Mouse (Mus musculus) liver, adult 2 months (tissue): ENCODE data around the gene Slc3a2. TPM values are rescaled to one million over a fixed set of nuclear protein-coding genes. Genes with fewer than 3 reads are reported as not detected.
"Not testable (repeated sequence)": the region's sequence is repeated elsewhere in the genome, so short reads cannot be mapped to it uniquely, and the experiment has no call there.

Source experiments
- DNase-seq: peaks from one replicate; pipeline ENCODE4 v3.0.0-alpha.2; 2011; ENCODE audit warnings: low read depth, low spot score; ENCODE audit errors: extremely low read depth
- H3K27ac ChIP-seq: fragments of 200-500 bp; replicated peaks from 2 replicates; pipeline ENCODE4 v1.5.1; 2012; ENCODE audit warnings: low read depth, mild to moderate bottlenecking, control low read depth, inconsistent platforms, low read length; ENCODE audit not compliant: insufficient read depth
- H3K27me3 ChIP-seq: fragments of 200-500 bp; 2 replicates; pipeline ENCODE4 v1.6.1; 2012; ENCODE audit warnings: mild to moderate bottlenecking, moderate library complexity, low read length, inconsistent platforms; ENCODE audit not compliant: control insufficient read depth, insufficient read depth
- H3K36me3 ChIP-seq: fragments of 200-500 bp; 2 replicates; pipeline ENCODE4 v1.6.1; 2012; ENCODE audit warnings: low read length, inconsistent platforms; ENCODE audit not compliant: control insufficient read depth, insufficient read depth
- H3K4me1 ChIP-seq: fragments of 200-500 bp; 2 replicates; pipeline ENCODE4 v1.6.1; 2011; ENCODE audit warnings: low read length; ENCODE audit not compliant: control insufficient read depth, insufficient read depth
- H3K4me3 ChIP-seq: fragments of 200-500 bp; 2 replicates; pipeline ENCODE4 v1.5.1; 2011; ENCODE audit warnings: low read depth, mild to moderate bottlenecking, control low read depth, low read length, moderate library complexity; ENCODE audit not compliant: insufficient read depth
- H3K79me2 ChIP-seq: fragments of 200-500 bp; 2 replicates; pipeline ENCODE4 v1.6.1; 2012; ENCODE audit warnings: inconsistent platforms, mild to moderate bottlenecking, low read length, moderate library complexity; ENCODE audit not compliant: control insufficient read depth, insufficient read depth
- H3K9ac ChIP-seq: fragments of 200-500 bp; 2 replicates; pipeline ENCODE4 v1.6.1; 2012; ENCODE audit warnings: low read depth, mild to moderate bottlenecking, control low read depth, inconsistent platforms, low read length
- CTCF ChIP-seq: fragments of 200-500 bp; IDR thresholded peaks from 2 replicates; pipeline ENCODE4 v1.5.1; 2011; ENCODE audit warnings: low read depth, low read length, control low read depth
- POLR2A ChIP-seq: fragments of 200-500 bp; IDR thresholded peaks from 2 replicates; pipeline ENCODE4 v1.6.1; 2011; ENCODE audit warnings: low read length, control low read depth; ENCODE audit not compliant: insufficient read depth; ENCODE audit errors: extremely low read depth
- WGBS: fragments of 180-500 bp; shearing (Covaris S2); methylation state at CpG from one replicate; pipeline ENCODE4 v1.1.7; 2018; 5-methylcytosine and 5-hydroxymethylcytosine counted together
- polyA plus RNA-seq: library from polyadenylated mRNA; depleted of rRNA; stranded (reverse); fragments of >200 nt; gene quantifications from 2 replicates; pipeline ENCODE4 v1.2.3, GENCODE M21; 2012
- total RNA-seq: library from RNA; depleted of rRNA; stranded (reverse); fragments of >200 nt; gene quantifications from 2 replicates; pipeline ENCODE4 v1.2.3, GENCODE M21; 2014

Gene Slc3a2
- total and polyA plus RNA-seq, 2 experiments = 30.2 to 71.6 TPM

GRCm38 (mm10) chr19:8735389-8736159 lies 12.4 kb upstream of the Slc3a2 start, which contains the start of gene Wdr74:
Wdr74 (plus strand) TSS chr19:8735827.
- WGBS = under 1% methylated on average over 32 of the region's 32 CpGs
- peak; percentile 67 for DNase-seq
- TF ChIP-seq POLR2A (peak; percentile 86), CTCF (no peak)
- Histone ChIP-seq H3K4me3 (peak within 1 kb of the TSS; percentile 85), H3K4me1 (peaks cover 3% of the 10 kb centered on the region; the same call in 1 of the 2 replicates), H3K27ac (peak within 1 kb of the TSS; percentile 29; the same call in 1 of the 2 replicates), H3K36me3 (peaks cover 12% of the 10 kb centered on the region), H3K27me3 (no peaks in the 10 kb centered on the region), H3K79me2 (no peaks in the 10 kb centered on the region; the same call in 1 of the 2 replicates), H3K9ac (peak within 1 kb of the TSS; percentile 82)

DNA sequence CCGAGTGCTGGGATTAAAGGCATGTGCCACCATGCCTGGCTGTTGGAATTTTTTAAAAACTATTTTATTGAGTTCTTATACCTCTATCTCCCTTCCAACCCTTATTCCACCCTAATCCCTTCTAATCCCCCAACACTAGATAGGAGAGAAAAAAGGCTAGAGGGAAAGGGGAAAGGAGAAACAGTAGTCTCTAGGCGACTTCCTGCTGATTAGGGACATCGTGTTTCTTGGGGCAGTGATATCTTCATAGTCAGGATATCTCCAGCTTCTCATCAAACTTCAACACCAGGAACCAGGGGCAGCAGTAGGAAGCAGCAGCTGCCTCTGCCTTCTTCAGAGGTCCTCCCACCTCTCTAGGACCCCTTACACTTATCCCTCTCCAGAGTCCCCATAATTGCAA lies 11.2 kb upstream of the Slc3a2 start:
- H3K4me1 ChIP-seq = peaks cover 1% of the 10 kb centered on the region; the same call in 1 of the 2 replicates
- DNase-seq = no peak
- TF ChIP-seq POLR2A (no peak), CTCF (no peak)
- H3K4me3 ChIP-seq = no peak overlapping the region
- no peak overlapping the region for H3K9ac ChIP-seq
- no peaks in the 10 kb centered on the region for H3K27me3 ChIP-seq
- WGBS = 73% methylated on average over 3 of the region's 3 CpGs
- no peaks in the 10 kb centered on the region; the same call in 1 of the 2 replicates for H3K79me2 ChIP-seq
- H3K27ac ChIP-seq = no peak overlapping the region
- peaks cover 7% of the 10 kb centered on the region; the same call in 1 of the 2 replicates for H3K36me3 ChIP-seq

DNA sequence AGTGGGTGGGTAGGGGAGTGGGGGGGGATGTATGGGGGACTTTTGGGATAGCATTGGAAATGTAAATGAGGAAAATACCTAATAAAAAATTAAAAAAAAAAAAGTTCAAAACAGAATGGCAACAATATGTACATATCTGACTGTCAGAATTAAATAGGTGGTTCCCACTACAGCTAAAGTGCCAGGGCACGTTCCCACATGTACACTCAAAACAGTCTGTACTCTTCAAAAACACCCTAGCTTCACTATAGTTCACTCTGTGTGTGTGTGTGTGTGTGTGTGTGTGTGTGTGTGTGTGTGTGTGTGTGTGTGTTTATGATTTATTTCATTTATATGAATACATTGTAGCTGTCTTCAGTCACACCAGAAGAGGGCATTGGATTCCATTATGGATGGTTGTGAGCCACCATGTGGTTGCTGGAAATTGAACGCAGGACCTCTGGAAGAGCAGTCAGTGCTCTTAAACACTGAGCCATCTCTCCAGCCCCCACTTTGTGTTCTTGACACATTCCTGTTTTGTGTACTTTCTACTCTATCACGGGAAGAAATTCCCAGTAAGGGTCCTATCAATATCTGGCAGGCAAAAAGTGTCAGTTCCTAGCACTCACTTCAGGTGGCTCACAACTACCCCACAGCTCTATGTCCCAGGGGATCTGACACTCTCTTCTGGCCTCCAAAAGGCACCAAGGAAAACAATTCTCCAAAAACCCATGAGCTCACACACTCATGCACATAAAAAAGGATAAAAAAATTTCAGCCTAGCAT lies 5.3 kb upstream of the Slc3a2 start:
- 51% methylated on average over 3 of the region's 3 CpGs for WGBS
- peaks cover 31% of the 10 kb centered on the region for H3K36me3 ChIP-seq
- H3K4me1 ChIP-seq = not testable (repeated sequence)

GRCm38 (mm10) chr19:8727495-8728114 lies 4.4 kb upstream of the Slc3a2 start:
- Histone ChIP-seq H3K9ac (no peak overlapping the region), H3K36me3 (peaks cover 31% of the 10 kb centered on the region), H3K4me1 (peaks cover 4% of the 10 kb centered on the region; the same call in 1 of the 2 replicates), H3K27ac (no peak overlapping the region), H3K4me3 (no peak overlapping the region), H3K27me3 (no peaks in the 10 kb centered on the region), H3K79me2 (no peaks in the 10 kb centered on the region)
- DNase-seq = no peak
- WGBS = 61% methylated on average over 5 of the region's 5 CpGs
- no peak for TF ChIP-seq CTCF
- no peak for TF ChIP-seq POLR2A

More for the DNA sequence above, 5.3 kb upstream of the Slc3a2 start:
- not testable (repeated sequence) for H3K27me3 ChIP-seq, DNase-seq, H3K4me3 ChIP-seq, H3K27ac ChIP-seq, H3K9ac ChIP-seq, H3K79me2 ChIP-seq

DNA sequence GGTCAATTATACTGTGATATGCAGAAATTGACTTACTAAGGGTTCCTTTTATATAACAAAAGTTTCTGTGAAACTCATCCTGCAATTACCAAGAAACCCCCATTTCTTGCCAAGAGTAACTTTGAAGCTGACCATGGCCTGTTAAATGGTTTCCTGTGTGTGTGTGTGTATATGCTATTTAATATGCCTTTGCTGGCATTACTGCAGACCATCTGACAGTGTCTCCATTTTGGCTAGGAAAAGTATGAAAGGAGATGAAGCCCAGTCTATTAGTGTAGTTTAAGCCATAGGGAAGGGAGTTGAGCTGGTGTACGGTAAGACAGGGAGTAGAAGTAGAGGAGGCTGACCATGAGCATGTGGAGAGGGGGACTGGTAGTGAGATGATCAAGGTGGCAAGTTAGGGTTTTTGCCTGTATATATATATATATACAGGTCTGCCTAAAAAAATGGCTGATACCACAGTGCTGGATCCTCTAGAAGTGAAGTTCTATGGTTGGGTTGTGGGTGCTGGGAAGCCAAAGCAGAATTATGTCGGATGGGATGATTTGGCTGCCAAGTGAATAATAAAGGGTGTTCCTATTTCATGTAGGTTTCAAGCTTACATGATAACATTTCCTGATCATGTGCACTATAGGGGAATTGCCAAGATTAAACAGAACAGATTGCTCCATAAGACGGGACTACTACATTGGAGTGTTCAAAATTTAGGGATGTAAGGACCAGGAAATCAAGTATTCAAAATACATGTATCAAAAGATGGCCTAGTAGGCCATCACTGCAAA lies 3.6 kb upstream of the Slc3a2 start:
- Histone ChIP-seq H3K27me3 (no peaks in the 10 kb centered on the region), H3K79me2 (no peaks in the 10 kb centered on the region), H3K4me3 (no peak overlapping the region), H3K9ac (no peak overlapping the region), H3K36me3 (peaks cover 31% of the 10 kb centered on the region), H3K4me1 (peaks cover 9% of the 10 kb centered on the region; the same call in 1 of the 2 replicates), H3K27ac (no peak overlapping the region)
- DNase-seq = no peak
- WGBS = 87% methylated on average over 3 of the region's 3 CpGs
- no peak for TF ChIP-seq CTCF
